Mouse (Mus musculus) bone marrow, adult 2 months (tissue): ENCODE data around the gene Dtx3. TPM values are rescaled to one million over a fixed set of nuclear protein-coding genes. Genes with fewer than 3 reads are reported as not detected.
A peak's percentile ranks its signal among the peaks of the same experiment; 100 is the strongest.
"Not testable (repeated sequence)": the region's sequence is repeated elsewhere in the genome, so short reads cannot be mapped to it uniquely, and the experiment has no call there.

Experiments used
- H3K27ac ChIP-seq: fragments of 200-500 bp; 2 replicates; pipeline ENCODE4 v1.5.1; 2012; ENCODE audit warnings: low read depth, mild to moderate bottlenecking, control low read depth, inconsistent platforms, low read length; ENCODE audit not compliant: control insufficient read depth, poor library complexity, insufficient read depth
- H3K4me1 ChIP-seq: fragments of 200-500 bp; 2 replicates; pipeline ENCODE4 v1.6.1; 2011; ENCODE audit warnings: low read length; ENCODE audit not compliant: control insufficient read depth, insufficient read depth
- H3K4me3 ChIP-seq: fragments of 200-500 bp; replicated peaks from 2 replicates; pipeline ENCODE3; 2011; ENCODE audit warnings: mild to moderate bottlenecking, low read depth, low read length, control low read depth; ENCODE audit not compliant: control insufficient read depth
- CTCF ChIP-seq: fragments of 200-500 bp; IDR thresholded peaks from 2 replicates; pipeline ENCODE4 v1.5.1; 2011; ENCODE audit warnings: low read length, control low read depth; ENCODE audit not compliant: control insufficient read depth, insufficient read depth
- POLR2A ChIP-seq: fragments of 200-500 bp; IDR thresholded peaks from 2 replicates; pipeline ENCODE4 v1.6.1; 2011; ENCODE audit warnings: low read depth, mild to moderate bottlenecking, control low read depth, low read length, borderline replicate concordance; ENCODE audit not compliant: control insufficient read depth
- WGBS: fragments of 180-500 bp; shearing (Covaris S2); methylation state at CpG from one replicate; pipeline ENCODE4 v1.1.7; 2018; 5-methylcytosine and 5-hydroxymethylcytosine counted together
- polyA plus RNA-seq: library from polyadenylated mRNA; stranded (reverse); fragments of >200 nt; gene quantifications from 2 replicates; pipeline ENCODE4 v1.2.4, GENCODE M21; 2011; ENCODE audit warnings: low replicate concordance; ENCODE audit not compliant: missing spikeins, insufficient read depth, insufficient read length

Dtx3 gene
- polyA plus RNA-seq, 1 experiment, result 78.7 TPM

GRCm38 (mm10) chr10:127193011-127193410 is 2.5 kb downstream of the Dtx3 start:
- Histone ChIP-seq H3K27ac (no peak overlapping the region), H3K4me3 (no peak overlapping the region)
- TF ChIP-seq POLR2A (no peak; the same call in 1 of the 2 replicates), CTCF (no peak)

GRCm38 (mm10) chr10:127192057-127192328 is 3.5 kb downstream of the Dtx3 start:
- H3K4me1 ChIP-seq, H3K4me3 ChIP-seq, H3K27ac ChIP-seq: not testable (repeated sequence)
- WGBS, result 56% methylated on average over 1 of the region's 1 CpGs

More at GRCm38 (mm10) chr10:127193011-127193410, 2.5 kb downstream of the Dtx3 start:
- peaks cover 1% of the 10 kb centered on the region; the same call in 1 of the 2 replicates for H3K4me1 ChIP-seq
- WGBS, result 79% methylated on average over 9 of the region's 9 CpGs

GRCm38 (mm10) chr10:127191191-127192056 is 4.1 kb downstream of the Dtx3 start:
- TF ChIP-seq POLR2A (no peak), CTCF (no peak)
- Histone ChIP-seq H3K4me1 (peaks cover 1% of the 10 kb centered on the region; the same call in 1 of the 2 replicates), H3K4me3 (no peak overlapping the region), H3K27ac (peak overlapping the region; percentile 49; the same call in 1 of the 2 replicates)
- WGBS, result 84% methylated on average over 19 of the region's 19 CpGs

GRCm38 (mm10) chr10:127190398-127191190 is 4.9 kb downstream of the Dtx3 start:
- WGBS, result 69% methylated on average over 14 of the region's 14 CpGs
- no peak overlapping the region for H3K4me3 ChIP-seq

GRCm38 (mm10) chr10:127189651-127190381 is 5.7 kb downstream of the Dtx3 start, which contains the start of gene Arhgef25:
Gene Arhgef25, minus strand, starts transcription at chr10:127190083.
- H3K4me3 ChIP-seq, result peak within 1 kb of the TSS; percentile 34
- H3K27ac ChIP-seq, result peak within 1 kb of the TSS; percentile 67
- no peak for TF ChIP-seq POLR2A
- TF ChIP-seq CTCF, result no peak
- peaks cover 1% of the 10 kb centered on the region; the same call in 1 of the 2 replicates for H3K4me1 ChIP-seq
- 17% methylated on average over 35 of the region's 35 CpGs for WGBS

More at GRCm38 (mm10) chr10:127190398-127191190, 4.9 kb downstream of the Dtx3 start:
- Histone ChIP-seq H3K27ac (peak overlapping the region; percentile 49; the same call in 1 of the 2 replicates), H3K4me1 (peaks cover 1% of the 10 kb centered on the region; the same call in 1 of the 2 replicates)
- no peak for TF ChIP-seq POLR2A
- TF ChIP-seq CTCF, result no peak

- Histone ChIP-seq H3K4me3 (peak overlapping the region; percentile 34), H3K4me1 (peaks cover 1% of the 10 kb centered on the region; the same call in 1 of the 2 replicates), H3K27ac (peak overlapping the region; percentile 67)
- under 1% methylated on average over 26 of the region's 26 CpGs for WGBS
- TF ChIP-seq POLR2A (peak; percentile 40; the same call in 1 of the 2 replicates), CTCF (no peak)
Observed at GRCm38 (mm10) chr10:127189116-127189650, 6.3 kb downstream of the Dtx3 start.

GRCm38 (mm10) chr10:127188465-127189115 is 6.9 kb downstream of the Dtx3 start:
- peaks cover 1% of the 10 kb centered on the region; the same call in 1 of the 2 replicates for H3K4me1 ChIP-seq
- under 1% methylated on average over 43 of the region's 46 CpGs for WGBS
- peak overlapping the region; percentile 25 for H3K4me3 ChIP-seq
- TF ChIP-seq POLR2A (no peak), CTCF (no peak)
- no peak overlapping the region for H3K27ac ChIP-seq

GRCm38 (mm10) chr10:127188079-127188453 is 7.5 kb downstream of the Dtx3 start:
- TF ChIP-seq POLR2A (no peak), CTCF (no peak)
- Histone ChIP-seq H3K4me1 (peaks cover 1% of the 10 kb centered on the region; the same call in 1 of the 2 replicates), H3K27ac (no peak overlapping the region), H3K4me3 (no peak overlapping the region)
- 3% methylated on average over 21 of the region's 21 CpGs for WGBS
